Mouse (Mus musculus) kidney, adult 2 months (tissue): ENCODE measurements around the gene Cep83. TPM values are rescaled to one million over a fixed set of nuclear protein-coding genes. Genes with fewer than 3 reads are reported as not detected.

ENCODE experiments used
- DNase-seq: peaks from one replicate; pipeline ENCODE4 v3.0.0; 2021
- H3K27ac ChIP-seq: fragments of 200-500 bp; 2 replicates; pipeline ENCODE4 v1.5.1; 2012; ENCODE audit warnings: low read depth, low read length, control low read depth, inconsistent platforms; ENCODE audit not compliant: insufficient read depth
- H3K27me3 ChIP-seq: fragments of 200-500 bp; replicated peaks from 2 replicates; pipeline ENCODE4 v1.6.1; 2012; ENCODE audit warnings: mild to moderate bottlenecking, moderate library complexity, low read length, inconsistent platforms; ENCODE audit not compliant: control insufficient read depth, insufficient read depth
- H3K36me3 ChIP-seq: fragments of 200-500 bp; 2 replicates; pipeline ENCODE4 v1.6.1; 2012; ENCODE audit warnings: mild to moderate bottlenecking, moderate library complexity, low read length, inconsistent platforms; ENCODE audit not compliant: control insufficient read depth, insufficient read depth
- H3K4me1 ChIP-seq: fragments of 200-500 bp; 2 replicates; pipeline ENCODE4 v1.6.1; 2011; ENCODE audit warnings: low read length; ENCODE audit not compliant: control insufficient read depth, insufficient read depth
- H3K4me3 ChIP-seq: fragments of 200-500 bp; 2 replicates; pipeline ENCODE4 v1.5.1; 2011; ENCODE audit warnings: mild to moderate bottlenecking, low read depth, low read length, control low read depth; ENCODE audit not compliant: insufficient read depth
- CTCF ChIP-seq: fragments of 200-500 bp; conservative IDR thresholded peaks from 2 replicates; pipeline ENCODE4 v1.5.1; 2011; ENCODE audit warnings: low read depth, mild to moderate bottlenecking, control low read depth, low read length, moderate library complexity, mixed read lengths; ENCODE audit not compliant: insufficient read depth, insufficient read length
- POLR2A ChIP-seq: fragments of 200-500 bp; IDR thresholded peaks from one replicate; pipeline ENCODE4 v1.6.1; 2011; ENCODE audit warnings: low read depth, low read length, control low read depth
- WGBS: fragments of 180-500 bp; shearing (Covaris S2); methylation state at CpG from one replicate; pipeline ENCODE4 v1.1.7; 2018; 5-methylcytosine and 5-hydroxymethylcytosine counted together
- polyA plus RNA-seq: library from polyadenylated mRNA; depleted of rRNA; stranded (reverse); fragments of >200 nt; gene quantifications from 2 replicates; pipeline ENCODE4 v1.2.3, GENCODE M21; 2012

Cep83 gene
- polyA plus RNA-seq, 1 experiment: 2.7 TPM

DNA sequence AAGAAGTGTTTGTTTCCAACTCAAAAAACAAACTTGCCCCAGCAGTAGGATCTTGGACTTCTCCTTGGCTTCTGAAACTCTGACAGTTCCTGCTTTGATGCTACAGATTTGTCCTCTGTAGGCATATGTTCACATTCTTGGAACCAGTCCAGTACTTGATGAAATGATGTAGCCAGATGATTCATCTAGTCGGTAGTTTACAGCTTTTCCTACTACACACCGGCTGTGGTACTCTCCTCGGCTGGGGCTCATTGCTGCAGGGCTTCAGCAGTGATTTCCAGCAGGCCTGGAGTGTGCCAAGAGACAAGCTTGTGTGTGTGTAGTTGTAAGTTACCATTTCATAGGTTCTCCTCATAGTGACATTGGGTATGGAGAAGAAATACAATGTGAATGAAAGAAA lies 83.0 kb downstream of the Cep83 start:
- Histone ChIP-seq H3K27me3 (no peaks in the 10 kb centered on the region), H3K36me3 (peaks cover 2% of the 10 kb centered on the region; the same call in 1 of the 2 replicates), H3K4me3 (no peak overlapping the region), H3K4me1 (no peaks in the 10 kb centered on the region), H3K27ac (no peak overlapping the region)
- no peak for TF ChIP-seq POLR2A
- DNase-seq: no peak
- WGBS: 56% methylated on average over 3 of the region's 3 CpGs

- TF ChIP-seq POLR2A: no peak
- TF ChIP-seq CTCF: no peak
- H3K27me3 ChIP-seq: no peaks in the 10 kb centered on the region
- DNase-seq: no peak
- H3K36me3 ChIP-seq: peaks cover 2% of the 10 kb centered on the region; the same call in 1 of the 2 replicates
- 96% methylated on average over 3 of the region's 3 CpGs for WGBS
- H3K27ac ChIP-seq: no peak overlapping the region
- no peak overlapping the region for H3K4me3 ChIP-seq
- no peaks in the 10 kb centered on the region for H3K4me1 ChIP-seq
These were observed 89.1 kb downstream of the Cep83 start for GRCm38 (mm10) chr10:94777576-94777975.

DNA sequence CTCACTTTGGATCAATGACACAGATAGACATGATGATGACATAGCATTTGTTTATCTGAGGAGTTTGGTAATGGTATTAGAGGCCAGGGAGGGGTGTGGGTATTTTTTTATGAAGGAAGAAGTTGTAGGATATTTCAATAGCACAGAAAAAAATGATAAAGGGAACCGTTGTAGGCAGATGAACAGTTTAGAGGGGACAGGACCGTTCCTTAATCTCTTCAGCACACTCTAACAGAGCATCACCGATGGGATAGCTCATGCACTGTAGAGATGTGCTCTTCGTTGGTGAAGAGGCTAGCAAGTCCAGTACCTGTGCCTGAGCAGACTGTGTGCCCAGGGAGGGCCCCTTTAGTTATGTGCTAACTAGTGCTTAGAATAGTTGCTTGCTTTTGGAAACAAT lies 90.9 kb downstream of the Cep83 start:
- TF ChIP-seq CTCF: no peak
- TF ChIP-seq POLR2A: no peak
- Histone ChIP-seq H3K27me3 (no peaks in the 10 kb centered on the region), H3K36me3 (peaks cover 2% of the 10 kb centered on the region; the same call in 1 of the 2 replicates), H3K27ac (no peak overlapping the region), H3K4me3 (no peak overlapping the region), H3K4me1 (no peaks in the 10 kb centered on the region)
- no peak for DNase-seq
- WGBS: 97% methylated on average over 4 of the region's 4 CpGs

GRCm38 (mm10) chr10:94780618-94781262 lies 92.3 kb downstream of the Cep83 start:
- no peak overlapping the region for H3K4me3 ChIP-seq
- TF ChIP-seq CTCF (no peak), POLR2A (no peak)
- no peaks in the 10 kb centered on the region for H3K4me1 ChIP-seq
- H3K36me3 ChIP-seq: no peaks in the 10 kb centered on the region
- no peak for DNase-seq
- H3K27me3 ChIP-seq: no peaks in the 10 kb centered on the region
- WGBS: 93% methylated on average over 3 of the region's 3 CpGs
- H3K27ac ChIP-seq: no peak overlapping the region

DNA sequence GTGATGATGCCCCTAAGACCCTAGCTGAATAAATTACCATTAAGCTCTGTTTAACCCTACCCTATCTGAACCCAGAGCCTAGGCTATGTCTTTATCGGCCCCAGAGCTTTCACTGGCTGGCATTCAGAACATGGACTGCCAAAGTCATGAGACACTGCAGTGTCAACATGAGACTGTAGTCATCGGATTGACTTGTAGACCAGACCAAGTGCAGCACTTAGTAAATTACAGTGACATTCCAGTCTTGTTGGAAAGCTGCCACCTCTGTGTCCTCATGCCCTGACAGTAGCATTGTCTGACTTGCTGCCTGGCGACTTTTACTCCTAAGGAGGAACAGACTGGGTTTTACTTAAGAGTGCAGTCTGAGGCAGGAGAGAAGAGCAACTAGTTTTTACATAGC lies 100.8 kb downstream of the Cep83 start:
- Histone ChIP-seq H3K4me1 (no peaks in the 10 kb centered on the region), H3K4me3 (no peak overlapping the region), H3K27ac (no peak overlapping the region), H3K27me3 (no peaks in the 10 kb centered on the region), H3K36me3 (no peaks in the 10 kb centered on the region)
- TF ChIP-seq CTCF: no peak
- TF ChIP-seq POLR2A: no peak
- peak; percentile 63 for DNase-seq
- WGBS: 46% methylated on average over 3 of the region's 3 CpGs

DNA sequence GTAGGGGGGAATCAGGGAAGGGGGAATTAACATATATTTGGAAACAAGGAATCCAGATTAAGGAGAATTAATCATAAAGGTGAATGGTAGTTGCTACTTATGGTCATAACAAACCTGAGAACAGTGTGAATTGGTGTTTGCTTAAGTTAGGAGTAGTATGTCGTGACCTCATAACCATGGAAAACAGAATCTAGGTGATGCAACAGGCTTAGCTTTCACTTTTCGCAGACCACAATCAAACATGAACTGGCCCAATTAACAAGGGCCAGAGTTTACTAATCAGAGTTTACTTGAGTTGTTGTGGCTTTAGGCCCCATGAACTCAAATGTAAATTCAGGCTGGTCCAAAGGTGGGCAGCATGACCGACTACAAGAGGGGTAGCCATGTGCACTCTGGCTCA lies 105.5 kb downstream of the Cep83 start:
- 95% methylated on average over 3 of the region's 3 CpGs for WGBS
- DNase-seq: no peak
- TF ChIP-seq POLR2A (no peak), CTCF (no peak)
- no peaks in the 10 kb centered on the region for H3K27me3 ChIP-seq
- no peaks in the 10 kb centered on the region for H3K36me3 ChIP-seq
- H3K27ac ChIP-seq: no peak overlapping the region
- no peak overlapping the region for H3K4me3 ChIP-seq
- no peaks in the 10 kb centered on the region for H3K4me1 ChIP-seq

DNA sequence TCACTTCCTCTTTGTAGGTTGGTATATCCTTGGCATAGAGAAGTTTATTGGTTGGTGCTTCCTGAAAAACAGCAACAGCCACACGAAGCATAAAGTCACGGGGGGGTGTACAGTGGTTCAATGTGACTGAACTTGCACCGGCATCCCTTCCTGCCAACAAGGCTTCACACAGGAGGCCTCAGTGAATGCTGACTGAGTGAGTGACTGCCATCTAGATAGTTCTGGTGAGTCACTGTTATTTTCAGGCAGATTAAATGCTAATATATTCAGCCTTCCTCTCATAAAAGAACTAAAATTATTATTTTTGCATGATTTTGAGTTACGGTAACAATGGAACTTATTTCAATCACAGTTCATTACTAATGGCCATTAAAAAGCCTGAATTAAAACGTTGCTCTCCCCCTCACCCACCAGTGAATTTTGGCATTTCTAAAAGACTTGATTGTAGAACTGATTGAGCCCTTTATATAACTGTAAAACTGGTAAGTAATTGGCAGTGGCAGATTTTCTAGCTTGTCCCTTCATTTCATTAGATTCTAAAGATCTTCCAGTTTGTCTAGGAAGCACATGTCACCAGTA lies 106.3 kb downstream of the Cep83 start:
- TF ChIP-seq POLR2A: no peak
- no peak for TF ChIP-seq CTCF
- no peaks in the 10 kb centered on the region for H3K27me3 ChIP-seq
- H3K4me3 ChIP-seq: no peak overlapping the region
- H3K4me1 ChIP-seq: no peaks in the 10 kb centered on the region
- no peaks in the 10 kb centered on the region for H3K36me3 ChIP-seq
- no peak overlapping the region for H3K27ac ChIP-seq
- no peak for DNase-seq
- 90% methylated on average over 5 of the region's 5 CpGs for WGBS

DNA sequence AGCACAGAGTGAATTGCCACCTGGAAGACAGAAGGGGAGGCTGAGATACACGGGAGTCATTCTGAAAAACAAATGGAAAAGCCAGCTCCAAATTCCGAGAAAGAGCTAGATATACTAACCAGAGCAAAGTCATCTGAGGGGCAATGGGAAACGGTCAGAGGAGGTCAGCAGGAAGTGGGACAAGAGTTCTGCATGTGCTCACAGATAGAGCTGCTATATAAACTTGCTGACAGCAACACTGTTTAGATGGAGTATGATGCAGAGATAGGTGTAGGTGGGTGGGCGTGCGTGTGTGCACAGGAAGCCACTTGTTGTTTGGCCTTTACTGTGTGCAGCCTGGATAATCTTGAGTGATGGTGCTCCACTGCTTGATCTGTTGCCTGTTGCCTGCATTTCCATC lies 109.7 kb downstream of the Cep83 start:
- Histone ChIP-seq H3K4me3 (no peak overlapping the region), H3K36me3 (no peaks in the 10 kb centered on the region), H3K27me3 (no peaks in the 10 kb centered on the region), H3K4me1 (no peaks in the 10 kb centered on the region), H3K27ac (no peak overlapping the region)
- TF ChIP-seq POLR2A (no peak), CTCF (no peak)
- WGBS: 74% methylated on average over 5 of the region's 5 CpGs
- DNase-seq: no peak
